Mouse (Mus musculus) cortical plate, adult 2 months (tissue): ENCODE data around the gene Foxn4. TPM values are rescaled to one million over a fixed set of nuclear protein-coding genes. Genes with fewer than 3 reads are reported as not detected.

Experiments used
- H3K27ac ChIP-seq: fragments of 200-500 bp; 2 replicates; pipeline ENCODE4 v1.5.1; 2012; ENCODE audit warnings: low read length, control low read depth, inconsistent platforms; ENCODE audit not compliant: insufficient read depth
- H3K4me1 ChIP-seq: fragments of 200-500 bp; 2 replicates; pipeline ENCODE4 v1.6.1; 2011; ENCODE audit warnings: low read length; ENCODE audit not compliant: control insufficient read depth, insufficient read depth
- H3K4me3 ChIP-seq: fragments of 200-500 bp; 2 replicates; pipeline ENCODE4 v1.5.1; 2011; ENCODE audit warnings: mild to moderate bottlenecking, low read length, control low read depth; ENCODE audit not compliant: insufficient read depth
- CTCF ChIP-seq: fragments of 200-500 bp; IDR thresholded peaks from 2 replicates; pipeline ENCODE4 v1.5.1; 2011; ENCODE audit warnings: mild to moderate bottlenecking, control low read depth, low read length; ENCODE audit not compliant: insufficient read depth; ENCODE audit errors: extremely low read depth
- POLR2A ChIP-seq: fragments of 200-500 bp; IDR thresholded peaks from 2 replicates; pipeline ENCODE4 v1.6.1; 2011; ENCODE audit warnings: mild to moderate bottlenecking, low read length, control low read depth; ENCODE audit not compliant: insufficient read depth; ENCODE audit errors: extremely low read depth
- polyA plus RNA-seq: library from polyadenylated mRNA; depleted of rRNA; stranded (reverse); fragments of >200 nt; gene quantifications from 2 replicates; pipeline ENCODE4 v1.2.3, GENCODE M21; 2012

Gene Foxn4
- polyA plus RNA-seq, 1 experiment = not detected

- Histone ChIP-seq H3K4me1 (no peaks in the 10 kb centered on the region), H3K4me3 (no peak overlapping the region), H3K27ac (no peak overlapping the region)
- no peak for TF ChIP-seq POLR2A
- no peak for TF ChIP-seq CTCF
Observed at GRCm38 (mm10) chr5:114284604-114285397, 11.2 kb upstream of the Foxn4 start.

- Histone ChIP-seq H3K4me3 (no peak overlapping the region), H3K4me1 (no peaks in the 10 kb centered on the region), H3K27ac (no peak overlapping the region)
- no peak for TF ChIP-seq POLR2A
- TF ChIP-seq CTCF = no peak
Observed at GRCm38 (mm10) chr5:114282346-114282745, 8.7 kb upstream of the Foxn4 start.

GRCm38 (mm10) chr5:114279382-114280143 lies 6.0 kb upstream of the Foxn4 start:
- H3K27ac ChIP-seq = no peak overlapping the region
- no peak overlapping the region for H3K4me3 ChIP-seq
- no peak for TF ChIP-seq CTCF
- no peak for TF ChIP-seq POLR2A
- H3K4me1 ChIP-seq = no peaks in the 10 kb centered on the region

- no peak overlapping the region for H3K4me3 ChIP-seq
- no peaks in the 10 kb centered on the region for H3K4me1 ChIP-seq
- TF ChIP-seq POLR2A (no peak), CTCF (no peak)
- no peak overlapping the region for H3K27ac ChIP-seq
Observed at GRCm38 (mm10) chr5:114275991-114276390, 2.4 kb upstream of the Foxn4 start.

- Histone ChIP-seq H3K4me3 (no peak overlapping the region), H3K4me1 (no peaks in the 10 kb centered on the region), H3K27ac (no peak overlapping the region)
- no peak for TF ChIP-seq POLR2A
Observed at GRCm38 (mm10) chr5:114275339-114275738, 1.7 kb upstream of the Foxn4 start.

GRCm38 (mm10) chr5:114269984-114270383 lies 3.6 kb downstream of the Foxn4 start:
- no peak for TF ChIP-seq POLR2A
- no peak for TF ChIP-seq CTCF
- H3K4me1 ChIP-seq = no peaks in the 10 kb centered on the region
- no peak overlapping the region for H3K27ac ChIP-seq
- H3K4me3 ChIP-seq = no peak overlapping the region

GRCm38 (mm10) chr5:114269499-114269898 lies 4.1 kb downstream of the Foxn4 start:
- TF ChIP-seq POLR2A (no peak), CTCF (no peak)
- Histone ChIP-seq H3K4me1 (no peaks in the 10 kb centered on the region), H3K4me3 (no peak overlapping the region), H3K27ac (no peak overlapping the region)

- H3K4me1 ChIP-seq = no peaks in the 10 kb centered on the region
- H3K27ac ChIP-seq = no peak overlapping the region
- TF ChIP-seq CTCF (no peak), POLR2A (no peak)
- H3K4me3 ChIP-seq = no peak overlapping the region
Observed at GRCm38 (mm10) chr5:114268646-114269045, 5.0 kb downstream of the Foxn4 start.

GRCm38 (mm10) chr5:114264791-114265190 lies 8.8 kb downstream of the Foxn4 start:
- H3K4me3 ChIP-seq = no peak overlapping the region
- H3K27ac ChIP-seq = no peak overlapping the region
- TF ChIP-seq CTCF (no peak), POLR2A (no peak)
- H3K4me1 ChIP-seq = no peaks in the 10 kb centered on the region

GRCm38 (mm10) chr5:114264030-114264459 lies 9.6 kb downstream of the Foxn4 start:
- TF ChIP-seq CTCF = no peak
- TF ChIP-seq POLR2A = no peak
- no peak overlapping the region for H3K4me3 ChIP-seq
- no peaks in the 10 kb centered on the region for H3K4me1 ChIP-seq
- H3K27ac ChIP-seq = no peak overlapping the region
